Mouse (Mus musculus): Measurements from ENCODE around the gene Lypla2.

Gene Lypla2

GRCm38 (mm10) chr4:135921257-135922120 lies 50.9 kb downstream of the Lypla2 start:
- no peak for DNase-seq (ENCODE audit: low read depth, low spot score)

DNA sequence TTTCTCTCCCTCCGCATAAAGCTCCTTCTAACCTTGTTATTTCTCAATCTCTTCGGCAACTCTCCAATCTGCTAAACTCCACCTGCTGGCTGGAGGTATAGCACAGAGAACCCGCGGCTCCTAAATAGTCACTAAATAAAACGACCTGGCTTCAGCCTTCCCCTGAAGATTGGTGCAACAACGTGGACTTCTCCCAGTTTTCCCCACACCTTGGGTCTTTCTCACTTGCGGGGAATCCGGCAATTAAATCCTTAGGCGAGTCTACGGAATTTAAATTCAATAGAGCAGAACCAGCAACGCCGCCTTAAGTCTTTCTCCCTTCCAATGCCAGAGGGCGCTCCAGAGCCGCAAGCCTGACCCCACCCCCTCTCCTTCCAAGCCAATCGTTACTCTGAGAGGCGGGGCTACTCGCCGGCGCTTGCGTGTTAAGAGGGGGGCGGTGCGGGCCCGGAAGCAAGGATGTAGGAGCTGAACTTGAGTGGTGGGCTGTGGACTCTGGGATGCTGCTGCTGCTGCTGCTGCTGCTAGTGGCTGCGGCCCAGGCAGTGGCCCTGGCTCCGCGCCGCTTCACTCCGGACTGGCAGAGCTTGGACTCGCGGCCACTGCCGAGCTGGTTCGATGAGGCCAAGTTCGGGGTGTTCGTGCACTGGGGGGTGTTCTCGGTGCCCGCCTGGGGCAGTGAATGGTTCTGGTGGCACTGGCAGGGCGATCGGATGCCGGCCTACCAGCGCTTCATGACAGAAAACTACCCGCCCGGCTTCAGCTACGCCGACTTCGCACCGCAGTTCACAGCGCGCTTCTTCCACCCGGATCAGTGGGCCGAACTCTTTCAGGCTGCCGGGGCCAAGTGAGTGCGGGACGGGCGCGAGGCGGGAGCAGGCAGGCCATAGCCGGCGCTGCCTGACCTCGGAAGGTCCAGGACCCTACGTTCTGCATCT lies 51.9 kb downstream of the Lypla2 start, which contains the start of gene Fuca1:
Gene Fuca1, plus strand, starts transcription at position 432 of the 938 bp plus-strand sequence.
- peak; percentile 86 for DNase-seq (ENCODE audit: low read depth, low spot score)

DNA sequence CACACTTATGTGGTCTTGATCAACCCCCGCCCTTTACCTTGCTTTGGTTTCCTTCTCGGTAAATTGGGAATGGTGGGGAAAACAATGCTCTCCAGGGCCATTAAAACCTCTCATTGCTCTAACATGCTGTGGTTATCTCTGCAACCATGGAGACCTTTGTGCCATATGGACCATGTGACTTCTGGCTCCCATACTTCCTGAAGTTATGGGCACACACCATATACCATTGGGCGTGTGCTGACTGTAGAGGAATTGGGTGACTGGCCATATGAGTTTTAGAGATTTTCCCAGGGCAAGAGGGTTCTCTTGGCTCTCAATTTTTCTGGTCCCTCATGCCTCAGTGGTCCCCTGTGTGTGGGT lies 53.2 kb downstream of the Lypla2 start:
- no peak for DNase-seq (ENCODE audit: low read depth, low spot score)

GRCm38 (mm10) chr4:135918635-135919279 lies 53.7 kb downstream of the Lypla2 start:
- DNase-seq (ENCODE audit: low read depth, low spot score) = no peak

All from skeletal muscle tissue, adult 2 months (tissue).